Mouse (Mus musculus) liver, embryonic 12.5 days (tissue): ENCODE results near the gene Tpst1. TPM values are rescaled to one million over a fixed set of nuclear protein-coding genes. Genes with fewer than 3 reads are reported as not detected.

Source experiments
- ATAC-seq: fragments of 200-750 bp; cut with Nextera tagmentation; 2 replicates; pipeline ENCODE4 v1.8.0; 2017; ENCODE audit warnings: moderate number of reproducible peaks, mild to moderate bottlenecking, moderate library complexity
- H3K27ac ChIP-seq: fragments of 300-500 bp; sonication (generic); 2 replicates; pipeline ENCODE4 v1.5.1; 2016; ENCODE audit warnings: mild to moderate bottlenecking
- H3K27me3 ChIP-seq: fragments of 300-500 bp; sonication (generic); replicated peaks from 2 replicates; pipeline ENCODE4 v1.6.1; 2016; ENCODE audit warnings: mild to moderate bottlenecking, moderate library complexity
- H3K36me3 ChIP-seq: fragments of 300-500 bp; sonication (generic); 2 replicates; pipeline ENCODE4 v1.6.1; 2016; ENCODE audit warnings: mild to moderate bottlenecking, moderate library complexity
- H3K4me1 ChIP-seq: fragments of 300-500 bp; sonication (generic); 2 replicates; pipeline ENCODE4 v1.6.1; 2016
- H3K4me2 ChIP-seq: fragments of 300-500 bp; sonication (generic); 2 replicates; pipeline ENCODE4 v1.6.1; 2016; ENCODE audit warnings: mild to moderate bottlenecking, moderate library complexity
- H3K4me3 ChIP-seq: fragments of 300-500 bp; sonication (generic); 2 replicates; pipeline ENCODE4 v1.5.1; 2016; ENCODE audit warnings: mild to moderate bottlenecking, moderate library complexity
- H3K9ac ChIP-seq: fragments of 300-500 bp; sonication (generic); 2 replicates; pipeline ENCODE4 v1.6.1; 2016; ENCODE audit warnings: mild to moderate bottlenecking, moderate library complexity
- H3K9me3 ChIP-seq: fragments of 300-500 bp; sonication (generic); replicated peaks from 2 replicates; pipeline ENCODE4 v1.6.1; 2016; ENCODE audit warnings: mild to moderate bottlenecking, moderate library complexity
- WGBS: fragments of 180-500 bp; shearing (Covaris S2); methylation state at CpG from one replicate; pipeline ENCODE4 v1.1.7; 2016; ENCODE audit not compliant: insufficient replicate concordance; 5-methylcytosine and 5-hydroxymethylcytosine counted together
- polyA plus RNA-seq: library from polyadenylated mRNA; unstranded; fragments of >200 nt; fragmentation: Nextera tagmentation; extraction: Ambion mirVana; gene quantifications from 2 replicates; pipeline ENCODE4 v1.2.1, GENCODE M21; 2016

Gene Tpst1
- polyA plus RNA-seq, 1 experiment from 2014 or later = 37.2 TPM

DNA sequence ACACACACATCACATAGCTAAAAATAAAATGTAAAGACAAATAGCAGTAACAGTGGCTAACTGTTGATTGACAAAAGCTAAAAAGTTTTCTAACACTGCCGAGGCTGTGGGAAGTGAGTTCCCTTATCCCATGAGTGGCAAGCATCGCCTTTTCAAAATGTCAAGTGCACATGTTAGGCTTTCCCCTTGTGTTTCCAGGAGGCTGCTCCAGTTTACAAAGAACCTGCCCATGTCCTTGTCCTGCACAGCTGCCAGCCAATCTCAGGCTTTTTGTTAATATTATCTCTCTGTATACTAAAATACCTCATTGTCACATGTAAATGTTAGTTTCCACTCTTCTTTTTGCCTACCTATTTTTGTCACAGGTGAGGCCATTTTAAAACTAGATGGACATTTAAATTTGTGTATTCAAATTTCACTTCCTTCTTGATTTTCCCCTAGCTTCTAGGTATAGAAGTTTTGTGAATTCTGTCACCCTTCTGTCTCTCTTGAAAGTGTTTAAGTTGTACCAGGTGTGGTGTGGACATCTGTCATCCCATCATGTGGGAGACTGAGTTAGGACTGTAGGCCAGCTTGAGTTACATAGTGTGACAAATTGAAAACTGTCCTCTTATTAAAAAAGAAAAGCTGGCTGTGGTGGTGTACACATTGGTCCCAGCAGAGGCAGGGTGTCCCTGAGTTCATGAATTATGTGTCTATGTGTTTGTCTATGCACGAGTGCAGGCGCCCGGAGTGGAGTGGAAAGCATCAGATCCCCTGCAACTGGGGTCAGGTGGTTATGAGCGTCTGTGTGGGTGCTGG, 108.8 kb downstream of the Tpst1 start:
- 86% methylated on average over 6 of the region's 6 CpGs for WGBS
- Histone ChIP-seq H3K36me3 (no peaks in the 10 kb centered on the region), H3K4me2 (no peak overlapping the region), H3K9me3 (no peaks in the 10 kb centered on the region), H3K4me1 (peaks cover 70% of the 10 kb centered on the region), H3K4me3 (no peak overlapping the region), H3K27me3 (no peaks in the 10 kb centered on the region), H3K27ac (no peak overlapping the region), H3K9ac (no peak overlapping the region)
- ATAC-seq = no peak

DNA sequence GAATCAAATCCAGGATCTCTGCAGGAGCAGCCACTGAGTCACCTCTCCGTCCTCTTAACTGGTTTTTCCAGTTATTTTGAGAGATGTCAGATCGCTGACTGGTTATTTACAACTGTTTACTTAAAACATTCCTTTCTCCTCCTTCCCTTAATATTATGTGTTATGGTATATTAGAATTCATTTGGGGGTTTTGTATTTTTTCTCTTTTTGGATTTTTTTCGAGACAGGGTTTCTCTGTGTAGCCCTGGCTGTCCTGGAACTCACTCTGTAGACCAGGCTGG, 109.4 kb downstream of the Tpst1 start:
- peaks cover 3% of the 10 kb centered on the region for H3K36me3 ChIP-seq
- no peak overlapping the region for H3K4me2 ChIP-seq
- no peaks in the 10 kb centered on the region for H3K9me3 ChIP-seq
- peaks cover 75% of the 10 kb centered on the region for H3K4me1 ChIP-seq
- H3K9ac ChIP-seq = no peak overlapping the region
- 75% methylated on average over 3 of the region's 3 CpGs for WGBS
- H3K27me3 ChIP-seq = no peaks in the 10 kb centered on the region
- H3K27ac ChIP-seq = no peak overlapping the region
- no peak for ATAC-seq
- H3K4me3 ChIP-seq = no peak overlapping the region

DNA sequence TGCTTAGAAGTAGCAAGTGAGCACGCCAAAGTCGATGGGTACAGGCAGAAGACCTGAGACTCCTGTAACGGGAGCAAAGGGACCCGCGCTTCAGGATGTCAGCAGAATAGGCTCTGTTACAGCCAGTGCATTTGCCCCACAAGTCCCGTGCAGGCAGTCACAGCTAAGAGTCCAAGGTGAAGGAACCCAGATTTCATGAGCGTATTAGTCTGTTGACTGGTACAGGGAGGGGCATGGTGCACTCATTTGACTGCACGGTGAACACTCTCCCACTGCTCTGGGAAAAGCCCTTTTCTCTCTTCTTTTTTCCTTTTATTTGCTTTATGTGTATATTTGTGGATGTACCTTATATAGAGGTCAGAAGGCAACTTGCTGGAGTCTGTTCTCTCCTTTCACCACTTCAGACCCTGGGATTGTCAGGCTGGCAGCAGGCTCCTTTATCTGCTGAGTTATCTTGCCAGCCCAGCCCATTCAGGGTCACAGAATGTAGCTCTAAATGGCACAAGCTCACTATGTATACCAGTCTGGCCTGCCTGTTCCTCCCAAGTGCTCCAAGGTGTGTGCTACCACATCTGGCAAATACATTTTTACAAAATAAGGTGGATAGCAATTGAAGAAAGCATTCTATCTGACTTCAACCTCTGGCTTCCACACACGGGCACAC, 111.2 kb downstream of the Tpst1 start:
- H3K9ac ChIP-seq = no peak overlapping the region
- WGBS = 80% methylated on average over 9 of the region's 9 CpGs
- H3K36me3 ChIP-seq = peaks cover 22% of the 10 kb centered on the region
- peak; percentile 36; the same call in 1 of the 2 replicates for ATAC-seq
- H3K27me3 ChIP-seq = no peaks in the 10 kb centered on the region
- peaks cover 61% of the 10 kb centered on the region for H3K4me1 ChIP-seq
- H3K4me2 ChIP-seq = peak overlapping the region; percentile 3; the same call in 1 of the 2 replicates
- no peak overlapping the region for H3K4me3 ChIP-seq
- 0 out of 2 replicates have a peak overlapping the region, but pooled peaks have one; percentile 41 for H3K27ac ChIP-seq
- no peaks in the 10 kb centered on the region for H3K9me3 ChIP-seq

GRCm38 (mm10) chr5:130185312-130185711, 112.2 kb downstream of the Tpst1 start:
- Histone ChIP-seq H3K4me3 (no peak overlapping the region), H3K9ac (no peak overlapping the region), H3K27ac (no peak overlapping the region), H3K36me3 (peaks cover 31% of the 10 kb centered on the region), H3K27me3 (no peaks in the 10 kb centered on the region), H3K4me2 (no peak overlapping the region), H3K4me1 (peaks cover 52% of the 10 kb centered on the region), H3K9me3 (no peaks in the 10 kb centered on the region)
- WGBS = 86% methylated on average over 6 of the region's 6 CpGs
- ATAC-seq = no peak

Other genes with a start within 250 kb of the Tpst1 start
- gene Sumf2, start 226.3 kb upstream of the Tpst1 start, polyA plus RNA-seq = 34.1 and 36.2 TPM in 2 replicates
- 607 and 628 TPM in 2 replicates for gene Chchd2, start 185.9 kb upstream of the Tpst1 start, polyA plus RNA-seq
- gene Zbed5, start 177.6 kb upstream of the Tpst1 start, polyA plus RNA-seq = 1.7 and 1.8 TPM in 2 replicates
- 0.23 TPM in 2 replicates for gene Phkg1, start 174.8 kb upstream of the Tpst1 start, polyA plus RNA-seq
- 0.87 and 0.92 TPM in 2 replicates for gene Nupr1l, start 164.8 kb upstream of the Tpst1 start, polyA plus RNA-seq
- gene Vkorc1l1, start 131.4 kb upstream of the Tpst1 start, polyA plus RNA-seq = 29.8 and 31.2 TPM in 2 replicates
- gene Gusb, start 70.3 kb upstream of the Tpst1 start, polyA plus RNA-seq = 44.8 and 49.1 TPM in 2 replicates
- gene Asl, start 44.1 kb upstream of the Tpst1 start, polyA plus RNA-seq = 39.1 and 41.1 TPM in 2 replicates
- gene Crcp, start 44.0 kb upstream of the Tpst1 start, polyA plus RNA-seq = 33.9 and 34.7 TPM in 2 replicates
- gene Kctd7, start 71.5 kb downstream of the Tpst1 start, polyA plus RNA-seq = 7.8 and 8.0 TPM in 2 replicates
- gene Rabgef1, start 98.5 kb downstream of the Tpst1 start, polyA plus RNA-seq = 31.9 and 34.5 TPM in 2 replicates
- gene Tmem248, start 143.8 kb downstream of the Tpst1 start, polyA plus RNA-seq = 45.4 and 46.4 TPM in 2 replicates
- gene Sbds, start 182.2 kb downstream of the Tpst1 start, polyA plus RNA-seq = 64.5 and 68.1 TPM in 2 replicates
- gene Tyw1, start 182.3 kb downstream of the Tpst1 start, polyA plus RNA-seq = 21.2 and 21.6 TPM in 2 replicates